Mouse (Mus musculus) cortical plate, adult 2 months (tissue): Measurements from ENCODE around the gene Slc44a2. TPM values are rescaled to one million over a fixed set of nuclear protein-coding genes. Genes with fewer than 3 reads are reported as not detected.

Experiments
- H3K27ac ChIP-seq: fragments of 200-500 bp; 2 replicates; pipeline ENCODE4 v1.5.1; 2012; ENCODE audit warnings: low read length, control low read depth, inconsistent platforms; ENCODE audit not compliant: insufficient read depth
- H3K4me1 ChIP-seq: fragments of 200-500 bp; 2 replicates; pipeline ENCODE4 v1.6.1; 2011; ENCODE audit warnings: low read length; ENCODE audit not compliant: control insufficient read depth, insufficient read depth
- H3K4me3 ChIP-seq: fragments of 200-500 bp; 2 replicates; pipeline ENCODE4 v1.5.1; 2011; ENCODE audit warnings: mild to moderate bottlenecking, low read length, control low read depth; ENCODE audit not compliant: insufficient read depth
- CTCF ChIP-seq: fragments of 200-500 bp; IDR thresholded peaks from 2 replicates; pipeline ENCODE4 v1.5.1; 2011; ENCODE audit warnings: mild to moderate bottlenecking, control low read depth, low read length; ENCODE audit not compliant: insufficient read depth; ENCODE audit errors: extremely low read depth
- POLR2A ChIP-seq: fragments of 200-500 bp; IDR thresholded peaks from 2 replicates; pipeline ENCODE4 v1.6.1; 2011; ENCODE audit warnings: mild to moderate bottlenecking, low read length, control low read depth; ENCODE audit not compliant: insufficient read depth; ENCODE audit errors: extremely low read depth
- polyA plus RNA-seq: library from polyadenylated mRNA; depleted of rRNA; stranded (reverse); fragments of >200 nt; gene quantifications from 2 replicates; pipeline ENCODE4 v1.2.3, GENCODE M21; 2012

Gene Slc44a2
- polyA plus RNA-seq, 1 experiment, result 54.1 TPM

DNA sequence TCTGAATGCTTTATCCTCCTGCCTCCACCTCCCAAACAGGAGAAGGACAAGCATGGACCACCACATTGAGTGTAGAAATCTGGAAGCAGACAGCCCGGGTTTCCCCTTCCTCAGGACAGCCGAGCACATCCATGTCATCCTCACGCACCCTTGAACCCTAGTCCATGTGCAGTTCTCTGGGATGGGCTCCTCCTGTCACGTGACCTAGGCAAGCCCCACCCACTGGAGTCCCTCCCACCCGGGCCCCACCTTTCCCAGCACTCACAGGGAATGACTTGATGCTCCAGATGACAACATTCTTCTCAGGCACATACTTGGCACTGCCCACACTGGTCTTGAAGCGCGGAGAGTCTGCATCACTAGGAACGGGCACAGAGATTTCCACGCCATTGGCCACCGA, 21.5 kb upstream of the Slc44a2 start:
- Histone ChIP-seq H3K4me3 (no peak overlapping the region), H3K4me1 (no peaks in the 10 kb centered on the region), H3K27ac (no peak overlapping the region)
- TF ChIP-seq CTCF, result no peak
- no peak for TF ChIP-seq POLR2A

DNA sequence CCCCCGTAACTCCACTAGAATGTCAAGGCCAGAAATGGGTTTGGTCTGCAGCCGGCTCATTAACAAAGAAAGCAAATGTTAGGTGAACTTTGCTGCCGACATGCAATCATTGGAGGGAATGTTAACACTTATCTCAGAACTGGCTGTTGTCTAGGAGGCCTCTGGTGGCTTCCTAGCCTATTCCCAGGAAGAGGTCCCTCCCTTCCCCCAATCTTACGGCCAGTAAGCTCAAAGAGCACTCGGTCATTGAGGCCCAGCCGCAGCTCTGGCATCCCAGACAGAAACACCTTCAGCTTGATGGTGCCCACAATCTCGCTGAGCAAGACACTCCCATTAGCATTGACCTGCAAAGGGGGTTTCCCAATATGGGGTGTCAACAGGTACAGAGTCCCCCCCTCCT, 15.4 kb upstream of the Slc44a2 start:
- H3K4me1 ChIP-seq, result no peaks in the 10 kb centered on the region
- no peak overlapping the region for H3K4me3 ChIP-seq
- no peak overlapping the region for H3K27ac ChIP-seq
- TF ChIP-seq POLR2A, result no peak
- no peak for TF ChIP-seq CTCF

DNA sequence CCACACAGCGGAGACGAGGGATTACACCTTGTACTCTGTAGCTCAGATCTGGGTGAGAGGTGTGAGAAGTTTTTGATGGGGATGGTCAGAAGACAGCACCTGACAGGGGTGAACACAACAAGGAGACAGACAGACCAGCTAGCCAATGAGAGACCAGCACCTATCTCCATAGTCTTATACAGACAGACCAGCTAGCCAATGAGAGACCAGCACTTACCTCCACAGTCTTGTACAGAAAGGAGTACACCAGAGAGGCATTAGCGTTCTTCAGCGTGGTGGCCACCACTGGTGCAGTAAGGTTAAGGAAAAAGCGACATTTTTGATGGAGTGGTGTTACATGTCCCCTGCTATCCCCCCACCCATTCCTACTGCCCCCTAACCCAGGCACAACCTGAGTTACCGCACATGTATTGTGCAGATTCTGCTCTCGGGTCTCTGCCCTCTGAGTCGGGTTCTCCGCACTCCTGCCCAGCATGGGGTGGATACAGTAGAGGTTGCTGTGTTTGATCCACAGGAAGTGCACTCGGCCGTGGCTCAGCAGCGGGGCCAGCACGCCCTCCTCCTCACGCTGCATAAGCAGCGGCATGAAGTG, 11.3 kb upstream of the Slc44a2 start:
- H3K27ac ChIP-seq, result no peak overlapping the region
- TF ChIP-seq POLR2A (no peak), CTCF (no peak)
- H3K4me1 ChIP-seq, result peaks cover 2% of the 10 kb centered on the region; the same call in 1 of the 2 replicates
- H3K4me3 ChIP-seq, result no peak overlapping the region

DNA sequence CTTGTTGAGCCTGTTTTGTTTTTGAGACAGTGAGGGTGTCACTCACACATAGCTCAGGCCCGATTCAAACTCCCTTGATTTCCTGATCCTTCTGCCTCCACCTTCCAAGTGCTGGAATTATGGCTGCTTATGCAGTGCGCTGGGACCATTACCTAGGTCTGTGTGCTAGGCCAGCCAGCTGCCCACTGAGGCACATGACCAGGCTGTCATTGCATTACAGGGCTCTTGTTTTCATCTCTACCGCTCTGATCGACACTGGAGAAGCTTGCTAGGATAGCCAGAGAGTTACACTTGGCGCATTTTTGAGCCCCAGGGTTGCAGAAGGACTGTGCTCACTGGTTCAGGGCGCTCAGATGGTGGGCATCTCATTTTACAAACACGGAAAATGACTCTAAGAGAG, 8.8 kb upstream of the Slc44a2 start:
- Histone ChIP-seq H3K4me1 (peaks cover 2% of the 10 kb centered on the region; the same call in 1 of the 2 replicates), H3K4me3 (peak overlapping the region; percentile 37; the same call in 1 of the 2 replicates), H3K27ac (no peak overlapping the region)
- no peak for TF ChIP-seq CTCF
- TF ChIP-seq POLR2A, result no peak

DNA sequence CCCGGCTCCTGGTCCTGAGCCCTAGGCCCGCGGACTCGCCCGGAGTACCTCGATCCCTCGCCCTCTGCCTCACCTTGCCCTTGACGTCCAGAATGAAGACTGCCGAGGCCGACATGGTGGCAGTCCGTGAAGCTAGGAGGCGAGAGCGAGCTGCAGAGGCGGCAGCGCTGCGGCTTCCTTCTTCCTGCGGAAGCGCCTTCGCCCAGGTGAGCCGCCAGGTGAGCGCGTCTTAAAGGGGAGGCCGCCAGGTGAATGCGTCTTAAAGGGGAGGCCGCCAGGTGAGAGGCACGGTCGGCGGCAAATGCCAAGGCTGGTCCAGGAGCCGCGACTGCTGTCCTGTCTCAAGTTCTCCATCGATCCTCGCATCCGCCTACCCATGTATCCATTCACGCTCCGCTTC, 8.4 kb upstream of the Slc44a2 start, which contains the start of gene Ap1m2:
Gene Ap1m2, minus strand, starts transcription at position 204 of the 400 bp plus-strand sequence.
- TF ChIP-seq POLR2A, result no peak
- TF ChIP-seq CTCF, result no peak
- Histone ChIP-seq H3K4me1 (peaks cover 2% of the 10 kb centered on the region; the same call in 1 of the 2 replicates), H3K27ac (no peak within 1 kb of the TSS), H3K4me3 (peak within 1 kb of the TSS; percentile 37)

DNA sequence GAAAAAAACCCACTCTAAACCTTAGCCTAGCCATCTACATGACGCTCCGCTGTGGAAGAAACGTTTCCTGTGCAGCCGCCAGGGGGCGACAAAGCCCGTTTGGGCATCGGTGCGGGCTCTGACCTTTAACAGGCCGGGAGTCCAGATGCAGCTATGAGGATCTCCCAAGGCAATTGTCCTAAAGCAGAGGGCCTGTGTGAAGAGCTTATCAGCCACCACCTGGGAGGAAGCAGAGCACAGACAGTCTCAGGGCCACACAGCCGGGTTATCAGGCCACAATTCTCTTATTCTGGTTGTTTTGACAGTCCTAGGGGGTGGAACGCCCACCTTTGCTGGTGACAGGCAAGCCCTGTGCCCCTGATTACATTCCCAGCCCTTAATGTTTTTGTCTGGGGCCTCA, 7.1 kb upstream of the Slc44a2 start:
- Histone ChIP-seq H3K4me3 (no peak overlapping the region), H3K27ac (no peak overlapping the region), H3K4me1 (peaks cover 2% of the 10 kb centered on the region; the same call in 1 of the 2 replicates)
- no peak for TF ChIP-seq POLR2A
- peak; percentile 83 for TF ChIP-seq CTCF

DNA sequence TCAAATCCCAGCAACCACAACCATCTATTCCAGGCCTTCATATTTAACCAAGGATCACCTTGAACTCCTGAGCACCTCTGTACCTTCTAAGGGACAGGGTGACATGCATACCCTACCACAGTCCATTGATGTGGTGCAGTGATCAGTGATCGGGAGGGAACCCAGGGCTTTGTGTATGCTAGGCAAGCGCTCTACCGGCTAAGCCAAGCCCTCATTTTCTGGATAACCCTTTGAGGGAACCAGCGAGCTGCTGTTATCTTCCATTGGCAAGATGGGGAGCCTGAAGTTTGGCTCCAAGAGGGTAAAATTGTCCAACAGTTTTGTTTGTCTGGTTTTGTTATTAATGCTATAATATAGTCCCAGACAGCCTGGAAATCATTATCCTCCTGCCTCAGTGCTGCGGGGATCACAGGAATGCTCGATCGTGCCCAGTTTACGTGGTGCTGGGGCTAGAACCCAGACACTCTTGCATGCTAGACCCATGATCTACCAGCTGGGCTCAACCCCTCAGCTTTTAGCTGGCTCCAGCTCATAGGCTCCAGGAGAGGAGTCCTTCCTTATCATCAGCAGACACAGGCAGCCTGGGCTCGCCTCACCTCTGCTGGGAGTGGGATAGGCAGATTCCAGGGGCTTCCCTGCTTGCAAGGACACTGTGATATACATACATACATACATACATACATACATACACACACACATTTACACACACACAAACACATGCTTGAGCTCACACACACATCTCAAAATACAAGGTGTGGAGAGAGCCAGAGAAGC, 5.9 kb upstream of the Slc44a2 start:
- TF ChIP-seq CTCF (no peak), POLR2A (no peak)
- H3K4me3 ChIP-seq, result no peak overlapping the region
- H3K4me1 ChIP-seq, result peaks cover 2% of the 10 kb centered on the region; the same call in 1 of the 2 replicates
- H3K27ac ChIP-seq, result no peak overlapping the region

DNA sequence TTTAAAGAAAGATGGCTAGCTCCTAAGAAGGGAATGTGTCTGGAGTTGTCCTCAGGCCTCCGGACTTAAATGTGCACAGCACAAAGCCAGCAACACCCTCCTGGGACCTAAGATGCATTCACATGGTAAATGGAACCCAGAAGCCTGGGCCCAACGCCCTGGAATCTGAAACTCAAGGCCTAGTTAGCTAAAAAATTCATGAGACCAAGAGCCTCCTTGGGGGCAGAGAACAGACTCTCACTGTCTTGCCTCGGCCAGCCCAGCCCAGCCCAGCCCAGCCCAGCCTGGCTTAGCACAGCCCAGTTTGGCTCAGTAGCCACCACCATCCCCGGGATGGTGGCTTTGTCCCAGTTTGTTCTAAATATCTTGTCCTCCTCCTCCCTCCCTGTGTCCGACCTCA, 5.1 kb upstream of the Slc44a2 start:
- TF ChIP-seq CTCF, result no peak
- peaks cover 2% of the 10 kb centered on the region; the same call in 1 of the 2 replicates for H3K4me1 ChIP-seq
- no peak overlapping the region for H3K4me3 ChIP-seq
- no peak overlapping the region for H3K27ac ChIP-seq

DNA sequence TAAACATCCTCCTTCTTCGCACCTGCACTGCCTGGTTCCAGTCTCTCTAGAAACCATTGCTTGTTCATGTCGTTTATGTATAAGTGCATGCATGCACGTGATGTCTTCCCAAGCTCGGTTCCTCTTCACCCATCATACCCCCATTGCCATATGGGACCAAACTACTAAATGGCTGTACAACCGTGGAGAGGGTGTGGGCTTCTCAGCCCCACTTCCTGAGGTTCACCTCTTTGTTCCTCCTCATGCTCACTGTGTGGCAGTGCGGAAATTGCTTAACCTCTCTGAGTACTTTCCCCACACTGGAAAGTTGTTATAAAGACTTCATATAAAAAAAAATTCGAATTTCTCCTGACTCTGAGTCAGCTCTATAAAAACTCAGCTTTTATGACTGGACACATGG, 3.8 kb upstream of the Slc44a2 start:
- Histone ChIP-seq H3K4me3 (no peak overlapping the region), H3K4me1 (peaks cover 2% of the 10 kb centered on the region; the same call in 1 of the 2 replicates), H3K27ac (no peak overlapping the region)
- no peak for TF ChIP-seq POLR2A
- TF ChIP-seq CTCF, result no peak

DNA sequence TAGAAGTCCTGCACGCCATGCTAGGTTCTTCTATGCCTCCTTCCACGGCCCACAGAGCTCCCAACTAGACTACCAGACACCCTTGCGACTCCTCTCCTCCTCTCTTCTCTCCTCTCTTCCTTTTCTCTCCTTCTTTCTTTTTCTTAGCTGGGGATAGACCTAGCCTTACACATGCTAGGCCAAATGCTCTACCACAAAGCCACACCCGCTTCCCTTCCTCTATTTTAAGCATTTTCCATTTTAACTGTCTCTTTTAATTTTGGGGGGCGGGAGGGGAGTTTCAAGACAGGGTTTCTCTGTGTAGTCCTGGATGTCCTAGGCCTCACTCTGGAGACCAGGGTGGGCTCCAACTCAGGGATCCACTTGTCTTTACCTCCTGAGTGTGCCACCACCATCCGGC, 1.7 kb upstream of the Slc44a2 start:
- Histone ChIP-seq H3K4me3 (no peak overlapping the region), H3K4me1 (no peaks in the 10 kb centered on the region), H3K27ac (no peak overlapping the region)
- TF ChIP-seq CTCF (no peak), POLR2A (no peak)
